Mouse (Mus musculus) forebrain, embryonic 13.5 days (tissue): ENCODE data around the gene Bex3. TPM values are rescaled to one million over a fixed set of nuclear protein-coding genes. Genes with fewer than 3 reads are reported as not detected.
"Not testable (repeated sequence)": the region's sequence is repeated elsewhere in the genome, so short reads cannot be mapped to it uniquely, and the experiment has no call there.

Experiments
- ATAC-seq: fragments of 200-750 bp; cut with Nextera tagmentation; 2 replicates; pipeline ENCODE4 v1.8.0; 2017
- H3K27ac ChIP-seq: fragments of 300-500 bp; sonication (generic); 2 replicates; pipeline ENCODE4 v1.5.1; 2015; ENCODE audit warnings: inconsistent platforms, mild to moderate bottlenecking, moderate library complexity
- H3K27me3 ChIP-seq: fragments of 300-500 bp; sonication (generic); 2 replicates; pipeline ENCODE4 v1.6.1; 2015; ENCODE audit warnings: mild to moderate bottlenecking, inconsistent platforms
- H3K36me3 ChIP-seq: fragments of 300-500 bp; sonication (generic); 2 replicates; pipeline ENCODE4 v1.6.1; 2015; ENCODE audit warnings: mild to moderate bottlenecking, inconsistent platforms; ENCODE audit not compliant: poor library complexity, severe bottlenecking
- H3K4me1 ChIP-seq: fragments of 300-500 bp; sonication (generic); 2 replicates; pipeline ENCODE4 v1.6.1; 2015; ENCODE audit warnings: inconsistent platforms
- H3K4me2 ChIP-seq: fragments of 300-500 bp; sonication (generic); 2 replicates; pipeline ENCODE4 v1.6.1; 2015; ENCODE audit warnings: inconsistent platforms, mild to moderate bottlenecking, moderate library complexity
- H3K4me3 ChIP-seq: fragments of 300-500 bp; sonication (generic); 2 replicates; pipeline ENCODE4 v1.5.1; 2015; ENCODE audit warnings: mild to moderate bottlenecking, inconsistent platforms
- H3K9ac ChIP-seq: fragments of 300-500 bp; sonication (generic); 2 replicates; pipeline ENCODE4 v1.6.1; 2015; ENCODE audit warnings: mild to moderate bottlenecking, inconsistent platforms
- H3K9me3 ChIP-seq: fragments of 300-500 bp; sonication (generic); replicated peaks from 2 replicates; pipeline ENCODE4 v1.6.1; 2016; ENCODE audit warnings: inconsistent platforms
- WGBS: fragments of 180-500 bp; shearing (Covaris S2); methylation state at CpG from one replicate; pipeline ENCODE4 v1.1.7; 2015; 5-methylcytosine and 5-hydroxymethylcytosine counted together
- polyA plus RNA-seq: library from polyadenylated mRNA; unstranded; fragments of >200 nt; fragmentation: Nextera tagmentation; extraction: Ambion mirVana; gene quantifications from 2 replicates; pipeline ENCODE4 v1.2.1, GENCODE M21; 2015

Bex3 gene
- polyA plus RNA-seq: 649 and 658 TPM in 2 replicates

DNA sequence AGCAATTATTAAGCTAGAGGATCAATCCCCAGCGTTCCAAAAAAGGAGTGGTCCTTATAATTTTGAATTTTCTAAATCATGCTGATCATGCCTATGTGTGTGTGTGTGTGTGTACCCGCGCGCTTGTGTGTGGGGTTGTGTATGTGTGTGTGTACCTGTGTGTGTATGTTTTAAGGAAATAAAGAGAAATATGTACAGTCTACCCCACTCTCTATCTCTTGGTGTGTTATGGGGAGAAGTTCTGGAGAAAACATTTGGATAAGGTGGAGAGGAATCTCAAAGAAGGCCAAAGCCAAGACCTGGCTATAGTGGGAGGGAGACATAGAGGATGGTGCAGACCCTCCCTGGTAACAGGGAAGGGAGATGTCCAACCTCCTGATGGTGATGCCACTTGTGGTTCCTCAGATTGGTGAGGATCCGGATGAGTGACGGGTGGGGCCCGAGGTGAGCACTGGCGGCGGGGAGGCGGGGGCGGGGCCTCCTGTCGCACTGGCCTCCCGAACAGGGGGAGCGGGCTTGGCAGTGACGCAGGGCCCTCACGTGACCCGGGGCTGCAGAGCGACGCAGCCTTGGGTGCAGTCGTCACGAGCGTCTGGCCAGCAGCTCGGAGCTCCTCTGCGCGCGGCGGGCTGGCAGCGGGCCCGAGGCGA, at the start of gene Bex3:
TSS of gene Bex3 (plus strand) at position 511 of the 650 bp plus-strand sequence.
- Histone ChIP-seq H3K9ac (peak within 1 kb of the TSS; percentile 61), H3K27ac (peak within 1 kb of the TSS; percentile 70), H3K4me3 (peak within 1 kb of the TSS; percentile 44), H3K4me2 (peak within 1 kb of the TSS; percentile 58), H3K4me1 (peaks cover 14% of the 10 kb centered on the region)
- not testable (repeated sequence) for H3K36me3 ChIP-seq, H3K27me3 ChIP-seq, H3K9me3 ChIP-seq
- peak; percentile 98 for ATAC-seq
- WGBS: 75% methylated on average over 4 of the region's 30 CpGs

DNA sequence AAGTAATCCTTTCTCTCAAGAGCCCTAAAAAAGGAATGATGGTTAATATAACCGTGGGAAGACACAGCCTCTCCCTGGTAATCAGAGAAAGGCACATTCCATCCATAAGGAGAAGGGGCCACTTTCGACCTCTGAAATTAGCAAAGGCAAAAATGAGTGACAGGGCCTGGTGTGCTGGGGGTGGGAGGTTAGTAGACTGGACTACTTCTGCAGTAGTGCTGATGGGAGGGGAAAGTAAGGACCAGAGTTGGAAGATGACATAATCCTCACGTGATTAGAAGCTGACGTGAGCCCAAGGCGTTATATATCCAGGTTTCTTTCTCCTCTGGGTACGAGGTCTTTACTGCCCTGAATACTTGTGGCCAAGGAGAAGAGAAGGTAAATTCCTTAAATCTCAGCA, 46.3 kb upstream of the Bex3 start:
- H3K4me3 ChIP-seq: no peak overlapping the region
- no peaks in the 10 kb centered on the region for H3K4me1 ChIP-seq
- no peak overlapping the region for H3K9ac ChIP-seq
- H3K36me3 ChIP-seq: no peaks in the 10 kb centered on the region
- ATAC-seq: no peak
- WGBS: 76% methylated on average over 6 of the region's 6 CpGs
- H3K27ac ChIP-seq: no peak overlapping the region
- no peak overlapping the region for H3K4me2 ChIP-seq
- no peaks in the 10 kb centered on the region for H3K27me3 ChIP-seq
- no peaks in the 10 kb centered on the region for H3K9me3 ChIP-seq

DNA sequence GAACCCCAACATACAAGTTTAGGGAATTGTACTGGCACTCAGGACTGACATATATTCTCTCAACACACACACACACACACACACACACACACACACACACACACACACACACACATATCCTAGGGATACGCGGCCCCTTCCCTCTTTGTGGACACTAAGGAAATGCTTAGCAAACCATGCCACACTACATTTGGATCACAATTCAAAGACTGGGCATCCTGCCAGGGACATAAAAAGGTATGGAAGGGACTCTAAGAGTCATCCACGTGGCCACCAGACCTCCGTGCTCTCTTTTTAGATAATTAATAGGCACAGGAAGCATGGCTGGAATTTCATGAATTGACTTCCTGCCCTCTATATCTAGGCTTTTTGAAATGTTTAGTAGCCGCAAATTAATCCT, 42.3 kb upstream of the Bex3 start:
- no peak overlapping the region for H3K9ac ChIP-seq
- no peaks in the 10 kb centered on the region for H3K36me3 ChIP-seq
- no peak overlapping the region for H3K4me3 ChIP-seq
- H3K4me1 ChIP-seq: no peaks in the 10 kb centered on the region
- H3K4me2 ChIP-seq: no peak overlapping the region
- no peaks in the 10 kb centered on the region for H3K9me3 ChIP-seq
- no peak for ATAC-seq
- H3K27me3 ChIP-seq: no peaks in the 10 kb centered on the region
- H3K27ac ChIP-seq: no peak overlapping the region
- 62% methylated on average over 5 of the region's 5 CpGs for WGBS

DNA sequence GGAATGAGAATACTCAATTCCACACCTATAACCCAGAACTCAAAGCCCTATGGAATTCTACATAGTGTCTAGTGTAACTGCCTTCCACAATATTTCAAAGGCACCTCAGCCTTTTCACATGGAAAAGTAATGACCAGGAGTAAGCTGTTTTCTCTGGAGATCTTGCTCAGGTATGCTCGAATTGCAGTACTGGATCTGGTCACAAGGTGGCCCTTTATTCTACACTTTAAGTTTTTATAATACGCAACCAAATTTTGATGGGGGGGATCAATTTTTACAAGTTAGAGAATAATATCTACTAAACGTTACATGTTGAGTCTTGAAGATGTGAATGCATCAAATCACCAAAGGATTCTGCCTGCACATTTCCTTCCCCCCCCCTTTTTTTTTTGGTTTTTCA, 31.9 kb upstream of the Bex3 start:
- no peak overlapping the region for H3K4me3 ChIP-seq

DNA sequence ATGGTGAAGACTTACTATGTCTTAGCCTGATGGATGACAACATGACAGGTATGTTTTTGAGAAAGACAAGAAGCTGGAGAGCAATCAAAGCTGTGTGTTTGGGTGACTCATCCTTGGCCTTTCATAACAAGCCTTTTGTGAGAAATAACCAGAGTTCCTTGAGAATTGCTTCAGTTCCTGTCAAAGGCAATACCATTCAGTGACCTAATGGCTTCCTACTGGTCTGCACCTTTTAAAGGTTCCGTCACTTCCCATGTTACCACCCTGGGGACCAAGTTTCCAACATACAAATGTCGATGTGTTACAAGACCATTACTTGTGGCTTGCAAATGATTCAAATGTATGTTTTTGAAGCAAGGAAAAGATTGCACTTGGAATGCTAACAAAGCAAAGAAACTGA, 26.9 kb upstream of the Bex3 start:
- no peak for ATAC-seq

More for the DNA sequence above, 31.9 kb upstream of the Bex3 start:
- no peak overlapping the region for H3K4me2 ChIP-seq
- H3K27me3 ChIP-seq: no peaks in the 10 kb centered on the region
- H3K36me3 ChIP-seq: no peaks in the 10 kb centered on the region
- no peak overlapping the region for H3K27ac ChIP-seq
- no peaks in the 10 kb centered on the region for H3K4me1 ChIP-seq
- no peaks in the 10 kb centered on the region for H3K9me3 ChIP-seq
- 35% methylated on average over 3 of the region's 3 CpGs for WGBS
- no peak for ATAC-seq
- no peak overlapping the region for H3K9ac ChIP-seq

DNA sequence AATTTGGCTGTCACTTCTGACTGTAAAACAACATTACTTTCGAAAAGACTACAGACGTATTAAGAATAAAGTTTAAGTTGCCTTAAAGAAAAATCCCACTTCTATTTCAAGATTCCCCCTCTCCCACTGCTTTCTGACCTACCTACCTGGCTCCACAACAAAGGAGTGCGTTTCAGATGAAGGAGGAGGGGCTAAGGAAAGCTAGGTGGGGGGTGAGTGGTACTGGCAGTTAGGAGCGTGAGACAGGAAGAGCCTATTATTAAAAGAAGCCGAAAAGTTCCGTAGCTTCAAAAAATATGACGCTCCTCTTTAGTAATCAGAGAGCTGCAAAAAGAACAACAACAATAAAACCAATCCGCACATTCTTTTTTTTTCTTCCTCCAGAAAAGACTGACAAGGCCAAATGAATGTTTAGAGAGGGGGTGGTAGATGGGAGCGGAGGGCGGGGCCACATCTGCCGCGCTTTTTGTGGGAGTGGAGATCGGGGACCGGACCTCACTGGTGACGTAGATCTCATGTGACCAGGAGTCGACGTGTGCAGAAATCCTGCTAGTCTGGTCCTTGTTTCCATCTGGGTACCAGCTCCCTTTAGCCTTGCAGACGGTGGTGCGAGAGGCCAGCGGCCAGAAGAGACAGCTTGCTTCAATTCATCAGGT, 25.4 kb upstream of the Bex3 start, which contains the start of gene Tceal9:
TSS of gene Tceal9 (plus strand) at position 506 of the 656 bp plus-strand sequence.
- Histone ChIP-seq H3K9me3 (no peaks in the 10 kb centered on the region), H3K4me1 (peaks cover 4% of the 10 kb centered on the region; the same call in 1 of the 2 replicates), H3K4me2 (peak within 1 kb of the TSS; percentile 55), H3K27me3 (no peaks in the 10 kb centered on the region), H3K27ac (peak within 1 kb of the TSS; percentile 83), H3K36me3 (peaks cover 12% of the 10 kb centered on the region; the same call in 1 of the 2 replicates), H3K9ac (peak within 1 kb of the TSS; percentile 77), H3K4me3 (peak within 1 kb of the TSS; percentile 61)
- WGBS: 17% methylated on average over 20 of the region's 20 CpGs
- ATAC-seq: peak; percentile 96

More for the DNA sequence above, 26.9 kb upstream of the Bex3 start:
- no peaks in the 10 kb centered on the region for H3K27me3 ChIP-seq
- no peak overlapping the region for H3K4me2 ChIP-seq
- WGBS: 82% methylated on average over 2 of the region's 2 CpGs
- no peaks in the 10 kb centered on the region for H3K9me3 ChIP-seq
- H3K4me1 ChIP-seq: peaks cover 4% of the 10 kb centered on the region; the same call in 1 of the 2 replicates
- H3K27ac ChIP-seq: no peak overlapping the region
- H3K36me3 ChIP-seq: peaks cover 12% of the 10 kb centered on the region; the same call in 1 of the 2 replicates
- no peak overlapping the region for H3K9ac ChIP-seq
- H3K4me3 ChIP-seq: no peak overlapping the region

DNA sequence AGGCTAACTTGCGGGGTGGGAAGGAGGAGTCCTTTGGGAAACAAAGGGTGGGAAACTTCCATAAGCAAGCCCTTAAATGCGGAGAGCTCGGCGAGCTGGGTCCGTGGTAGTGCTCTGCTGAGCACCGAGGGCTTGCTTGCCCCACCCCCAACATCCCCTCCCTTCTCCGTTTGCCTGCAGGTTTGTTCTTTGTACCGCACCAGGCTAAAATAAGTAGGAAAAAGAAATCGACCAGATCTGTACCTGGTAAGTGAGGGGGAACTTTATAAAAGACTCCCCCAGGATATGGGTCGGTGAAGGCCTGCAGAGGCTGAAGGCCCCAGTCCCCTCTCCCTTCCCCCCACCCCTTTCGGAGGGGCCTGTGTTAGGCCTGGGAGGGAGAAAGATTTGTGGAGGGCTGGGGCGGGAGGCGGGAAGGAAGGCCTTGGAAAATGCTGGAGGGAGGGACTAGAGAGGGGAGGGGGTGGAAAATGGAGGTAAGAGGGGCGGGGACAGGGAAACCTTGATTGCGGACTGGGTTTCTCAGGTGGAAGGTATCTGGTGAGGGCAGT, 24.5 kb upstream of the Bex3 start:
- Histone ChIP-seq H3K9me3 (no peaks in the 10 kb centered on the region), H3K36me3 (peaks cover 12% of the 10 kb centered on the region; the same call in 1 of the 2 replicates), H3K4me2 (peak overlapping the region; percentile 55), H3K4me3 (peak overlapping the region; percentile 61), H3K27ac (peak overlapping the region; percentile 83), H3K9ac (peak overlapping the region; percentile 77), H3K27me3 (no peaks in the 10 kb centered on the region), H3K4me1 (peaks cover 4% of the 10 kb centered on the region; the same call in 1 of the 2 replicates)
- peak; percentile 83 for ATAC-seq
- 17% methylated on average over 13 of the region's 15 CpGs for WGBS

DNA sequence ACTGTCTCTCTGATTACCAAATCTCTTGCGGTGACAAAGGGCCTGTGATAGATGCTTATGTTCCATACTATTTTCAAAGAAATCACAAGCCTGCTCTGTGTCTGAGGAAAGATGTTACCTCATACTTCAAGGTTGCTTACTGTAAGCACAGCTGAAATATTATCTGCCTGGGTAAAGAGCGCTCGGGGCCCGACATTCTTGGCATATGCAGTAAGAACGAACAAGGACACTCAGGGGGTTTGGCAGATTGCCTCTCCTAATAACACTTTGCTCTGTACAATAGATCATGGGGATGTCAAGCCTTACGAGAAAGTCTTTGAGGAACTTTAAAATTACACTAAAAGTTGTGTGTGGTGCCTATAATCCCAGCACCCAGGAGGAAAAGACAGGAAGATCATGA, 21.2 kb upstream of the Bex3 start:
- no peak for ATAC-seq
- Histone ChIP-seq H3K27ac (no peak overlapping the region), H3K36me3 (peaks cover 12% of the 10 kb centered on the region; the same call in 1 of the 2 replicates), H3K9ac (no peak overlapping the region), H3K9me3 (no peaks in the 10 kb centered on the region), H3K4me1 (peaks cover 4% of the 10 kb centered on the region; the same call in 1 of the 2 replicates), H3K4me2 (no peak overlapping the region), H3K27me3 (no peaks in the 10 kb centered on the region), H3K4me3 (no peak overlapping the region)
- WGBS: 76% methylated on average over 6 of the region's 6 CpGs

DNA sequence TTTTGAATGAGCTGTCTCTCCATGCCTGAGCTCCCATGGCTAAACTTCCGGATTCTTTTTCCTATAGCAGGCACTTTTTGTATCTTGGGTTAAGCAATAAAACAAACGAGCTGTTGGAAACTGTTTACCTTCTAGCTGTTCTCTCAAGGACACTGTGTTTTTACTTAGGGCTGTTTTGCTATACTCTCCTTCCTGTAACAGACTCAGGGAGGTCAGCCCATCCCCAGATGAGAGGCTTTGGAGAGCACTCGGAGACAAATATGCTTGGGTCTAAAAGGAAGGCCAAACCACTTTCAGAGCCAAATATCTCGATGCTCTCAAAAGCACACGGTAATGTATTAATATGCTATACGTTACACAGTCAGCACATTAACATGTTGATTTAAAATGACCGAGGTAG, 20.4 kb upstream of the Bex3 start:
- H3K27me3 ChIP-seq: no peaks in the 10 kb centered on the region
- no peak overlapping the region for H3K4me2 ChIP-seq
- H3K9me3 ChIP-seq: no peaks in the 10 kb centered on the region
- peaks cover 12% of the 10 kb centered on the region; the same call in 1 of the 2 replicates for H3K36me3 ChIP-seq
- ATAC-seq: no peak
- H3K4me3 ChIP-seq: no peak overlapping the region
- H3K27ac ChIP-seq: no peak overlapping the region
- WGBS: 87% methylated on average over 7 of the region's 7 CpGs
- no peak overlapping the region for H3K9ac ChIP-seq
- peaks cover 4% of the 10 kb centered on the region; the same call in 1 of the 2 replicates for H3K4me1 ChIP-seq

DNA sequence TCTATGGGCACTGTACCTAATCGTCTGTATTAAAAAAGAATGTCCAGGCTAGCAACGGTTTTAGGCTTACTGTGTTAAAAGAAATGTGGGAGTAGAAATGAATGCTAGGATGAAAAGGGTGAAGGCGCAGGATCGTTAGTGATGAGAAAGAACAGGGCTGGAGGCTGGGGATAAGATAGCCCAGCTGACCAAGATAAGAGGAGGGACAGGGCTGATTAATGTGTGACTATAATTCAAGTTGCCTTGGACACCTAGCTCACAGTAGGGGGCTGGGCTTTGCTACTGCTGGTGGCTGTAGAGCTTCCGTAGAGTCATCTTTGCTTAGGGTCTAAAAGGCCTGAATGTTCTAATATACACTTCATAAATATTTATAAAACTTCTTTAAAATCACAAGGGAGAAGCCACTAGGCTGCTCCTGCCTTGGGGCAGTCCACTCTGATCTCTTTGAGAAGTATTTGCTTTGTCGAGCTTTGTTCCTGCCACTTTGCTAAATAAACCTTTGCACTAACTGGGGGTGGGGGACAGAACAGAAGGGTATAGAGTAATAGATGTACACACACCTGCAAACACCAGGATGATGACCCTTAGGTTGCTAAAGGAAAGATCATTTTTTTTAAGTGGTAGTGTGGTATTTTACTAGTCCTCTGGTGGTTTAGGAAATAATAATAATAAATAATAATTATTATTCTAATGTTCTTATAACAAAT, 17.9 kb upstream of the Bex3 start:
- ATAC-seq: no peak
- 49% methylated on average over 6 of the region's 6 CpGs for WGBS

DNA sequence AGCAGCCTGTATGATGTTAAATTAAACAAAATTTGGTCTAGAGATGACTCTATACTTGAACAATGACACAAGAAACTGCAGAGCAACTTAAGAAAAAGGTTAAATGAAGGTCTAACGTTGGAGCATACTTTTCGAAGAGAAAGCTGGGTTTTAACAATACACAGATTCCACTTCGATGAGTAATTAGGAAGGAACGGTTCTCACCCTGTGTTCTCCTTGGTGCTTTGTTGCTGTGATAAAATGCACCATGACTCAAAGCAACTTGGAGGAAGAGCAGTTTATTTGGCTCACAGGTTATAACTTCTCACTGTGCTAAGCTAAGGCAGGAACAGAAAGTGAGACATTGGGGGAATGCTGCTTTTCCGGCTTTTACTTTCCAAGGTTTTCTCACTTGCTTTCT, 2.3 kb upstream of the Bex3 start:
- Histone ChIP-seq H3K4me2 (no peak overlapping the region), H3K27me3 (no peaks in the 10 kb centered on the region), H3K4me1 (peaks cover 14% of the 10 kb centered on the region), H3K27ac (no peak overlapping the region), H3K9me3 (no peaks in the 10 kb centered on the region), H3K36me3 (no peaks in the 10 kb centered on the region), H3K9ac (no peak overlapping the region), H3K4me3 (no peak overlapping the region)
- ATAC-seq: no peak
- 75% methylated on average over 5 of the region's 5 CpGs for WGBS

More for the DNA sequence above, 17.9 kb upstream of the Bex3 start:
- H3K4me1 ChIP-seq: no peaks in the 10 kb centered on the region
- H3K27me3 ChIP-seq: no peaks in the 10 kb centered on the region
- no peak overlapping the region for H3K4me3 ChIP-seq
- no peak overlapping the region for H3K4me2 ChIP-seq
- no peaks in the 10 kb centered on the region for H3K9me3 ChIP-seq
- H3K36me3 ChIP-seq: peaks cover 10% of the 10 kb centered on the region; the same call in 1 of the 2 replicates
- H3K9ac ChIP-seq: no peak overlapping the region
- no peak overlapping the region for H3K27ac ChIP-seq

DNA sequence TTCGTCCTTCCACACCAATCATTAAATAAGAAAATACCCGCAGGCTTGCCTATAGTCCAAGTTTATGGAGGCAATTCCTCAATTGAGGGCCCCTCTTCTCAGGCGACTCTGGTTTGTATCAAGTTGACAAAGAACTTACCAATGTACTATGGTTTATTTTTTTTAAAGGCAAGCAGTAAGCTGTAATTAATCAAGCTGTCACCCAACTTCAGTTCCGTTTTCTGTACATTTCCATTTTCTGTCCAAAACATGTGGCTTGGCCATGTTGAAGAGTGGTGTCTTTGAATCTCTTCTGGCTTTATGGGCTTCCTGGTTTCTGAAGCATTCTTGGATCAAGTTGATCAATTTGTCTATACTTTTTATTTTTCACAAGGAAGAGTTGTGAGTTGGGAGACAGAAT, 1.9 kb upstream of the Bex3 start:
- H3K9ac ChIP-seq: no peak overlapping the region
- ATAC-seq: no peak
- H3K36me3 ChIP-seq: no peaks in the 10 kb centered on the region
- WGBS: 82% methylated on average over 4 of the region's 4 CpGs
- no peaks in the 10 kb centered on the region for H3K9me3 ChIP-seq
- H3K4me2 ChIP-seq: no peak overlapping the region
- no peak overlapping the region for H3K27ac ChIP-seq
- H3K4me3 ChIP-seq: no peak overlapping the region
- H3K4me1 ChIP-seq: peaks cover 14% of the 10 kb centered on the region
- no peaks in the 10 kb centered on the region for H3K27me3 ChIP-seq
